Mouse (Mus musculus): ENCODE data around the gene Fam161a. TPM values are rescaled to one million over a fixed set of nuclear protein-coding genes. Genes with fewer than 3 reads are reported as not detected.
A peak's percentile ranks its signal among the peaks of the same experiment; 100 is the strongest.

Gene Fam161a
- polyA plus RNA-seq, 1 experiment from 2014 or later: 4.0 TPM

DNA sequence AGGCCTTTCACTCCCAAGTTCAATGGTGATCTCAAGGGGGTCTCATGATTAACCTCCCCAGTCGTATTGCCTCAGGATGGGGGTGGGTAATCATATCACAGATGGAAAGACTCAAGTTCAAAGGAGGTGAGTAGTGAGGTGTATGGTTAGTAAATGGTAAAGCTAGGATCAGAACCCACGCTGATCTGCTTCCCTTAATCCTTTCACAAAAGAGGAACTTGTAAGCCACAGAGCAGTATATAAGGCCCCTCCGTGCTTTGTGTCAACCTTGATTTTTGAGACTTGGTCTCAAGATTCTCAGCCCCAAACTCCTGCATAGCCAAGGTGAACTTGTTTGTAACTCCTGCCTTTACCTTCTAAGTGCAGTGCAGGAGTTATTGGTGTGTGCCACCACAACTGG lies 16.8 kb downstream of the Fam161a start:
- no peak for ATAC-seq (replicated peaks; ENCODE audit: low FRiP score, low read depth)

DNA sequence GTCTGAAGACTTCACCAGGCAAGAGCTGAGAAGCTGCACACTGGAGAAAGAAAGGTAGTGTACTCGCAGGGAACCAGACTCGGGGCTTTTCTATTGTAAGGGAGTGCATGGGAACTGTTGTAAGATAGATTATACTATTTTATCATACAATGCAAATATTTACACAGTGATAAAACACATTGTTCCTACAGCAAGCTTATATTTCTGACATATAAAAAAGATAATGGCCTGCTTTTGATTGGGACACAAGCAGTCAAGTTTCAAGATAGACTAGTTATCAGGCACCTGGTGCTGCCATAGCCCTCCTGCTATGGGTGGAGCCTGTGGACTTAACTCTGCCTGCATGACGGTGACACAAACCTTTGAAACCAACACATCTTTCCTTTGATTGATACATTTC lies 21.6 kb downstream of the Fam161a start:
- no peak for TF ChIP-seq CTCF (IDR thresholded peaks at IDR 0.05; ENCODE audit: low read depth)
- Histone ChIP-seq H3K27ac (no peak overlapping the region), H3K4me3 (replicated peaks; ENCODE audit: low read depth, low read length) (no peak overlapping the region), H3K27me3 (ENCODE audit: insufficient read depth, low read length) (no peaks in the 10 kb centered on the region), H3K4me2 (ENCODE audit: low read length) (no peak overlapping the region), H3K9ac (ENCODE audit: low read depth, low read length) (no peak overlapping the region), H3K9me3 (replicated peaks; ENCODE audit: low read length) (no peaks in the 10 kb centered on the region), H3K36me3 (ENCODE audit: insufficient read depth, low read length) (no peaks in the 10 kb centered on the region), H3K4me1 (replicated peaks; ENCODE audit: insufficient read depth, low read length) (no peaks in the 10 kb centered on the region)
- DNase-seq (ENCODE audit: low spot score): no peak
- 75% methylated on average over 3 of the region's 3 CpGs for WGBS
- no peak for ATAC-seq (replicated peaks; ENCODE audit: low FRiP score, low read depth)

More for the DNA sequence above, 16.8 kb downstream of the Fam161a start:
- 81% methylated on average over 3 of the region's 3 CpGs for WGBS
- no peaks in the 10 kb centered on the region for H3K36me3 ChIP-seq (ENCODE audit: insufficient read depth, low read length)
- H3K27me3 ChIP-seq (ENCODE audit: insufficient read depth, low read length): no peaks in the 10 kb centered on the region
- no peak overlapping the region for H3K27ac ChIP-seq
- no peak for TF ChIP-seq CTCF (IDR thresholded peaks at IDR 0.05; ENCODE audit: low read depth)
- no peak for DNase-seq (ENCODE audit: low spot score)
- no peak overlapping the region for H3K4me2 ChIP-seq (ENCODE audit: low read length)
- no peak overlapping the region for H3K9ac ChIP-seq (ENCODE audit: low read depth, low read length)
- no peaks in the 10 kb centered on the region for H3K9me3 ChIP-seq (replicated peaks; ENCODE audit: low read length)
- H3K4me1 ChIP-seq (replicated peaks; ENCODE audit: insufficient read depth, low read length): no peaks in the 10 kb centered on the region
- no peak overlapping the region for H3K4me3 ChIP-seq (replicated peaks; ENCODE audit: low read depth, low read length)

DNA sequence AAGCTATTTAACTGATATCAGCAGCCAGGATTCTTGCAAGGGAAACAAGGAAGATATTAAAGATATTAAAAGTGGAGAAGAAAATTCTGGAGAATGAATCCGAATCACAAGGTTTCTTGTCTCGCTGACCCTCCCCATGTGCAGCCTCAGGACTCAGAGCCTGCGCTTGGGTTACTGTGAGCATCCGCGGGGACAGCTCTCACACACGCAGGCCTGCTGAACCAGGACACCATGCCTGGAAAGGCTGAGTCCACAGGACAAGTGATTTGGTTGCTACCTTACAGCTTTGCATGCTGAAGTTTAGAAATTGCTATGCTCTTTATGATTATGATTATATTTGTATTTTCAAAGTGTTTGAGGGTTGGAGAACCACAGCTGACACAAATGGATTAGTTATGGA lies 22.1 kb downstream of the Fam161a start:
- WGBS: 84% methylated on average over 6 of the region's 6 CpGs
- Histone ChIP-seq H3K4me3 (replicated peaks; ENCODE audit: low read depth, low read length) (no peak overlapping the region), H3K4me2 (ENCODE audit: low read length) (no peak overlapping the region), H3K27me3 (ENCODE audit: insufficient read depth, low read length) (no peaks in the 10 kb centered on the region), H3K36me3 (ENCODE audit: insufficient read depth, low read length) (no peaks in the 10 kb centered on the region), H3K9me3 (replicated peaks; ENCODE audit: low read length) (no peaks in the 10 kb centered on the region), H3K4me1 (replicated peaks; ENCODE audit: insufficient read depth, low read length) (no peaks in the 10 kb centered on the region), H3K9ac (ENCODE audit: low read depth, low read length) (no peak overlapping the region), H3K27ac (no peak overlapping the region)
- TF ChIP-seq CTCF (IDR thresholded peaks at IDR 0.05; ENCODE audit: low read depth): no peak
- ATAC-seq (replicated peaks; ENCODE audit: low FRiP score, low read depth): no peak
- DNase-seq (ENCODE audit: low spot score): no peak

DNA sequence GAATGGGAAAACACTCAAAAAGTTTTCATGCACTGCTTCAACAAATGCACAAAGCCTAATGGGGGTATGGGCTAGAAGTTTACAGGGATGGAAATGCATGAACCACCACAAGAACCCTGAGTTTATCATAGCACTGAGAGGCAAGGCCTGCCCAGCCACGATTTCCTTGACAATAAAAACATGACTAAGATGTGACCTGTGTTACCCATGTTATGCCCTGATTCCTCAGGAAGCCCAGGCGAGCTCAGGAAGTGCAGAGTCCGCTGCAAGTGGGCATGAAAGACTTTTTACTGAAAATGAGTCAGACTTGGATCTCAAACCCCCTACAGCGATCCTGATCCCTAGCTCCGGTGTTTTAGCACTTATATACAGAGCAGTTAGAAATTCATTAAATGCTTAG lies 39.9 kb downstream of the Fam161a start:
- no peak for TF ChIP-seq CTCF (IDR thresholded peaks at IDR 0.05; ENCODE audit: low read depth)
- H3K4me1 ChIP-seq (replicated peaks; ENCODE audit: insufficient read depth, low read length): 0 out of 2 replicates have a peak, but pooled peaks cover 4% of the 10 kb centered on the region
- WGBS: 33% methylated on average over 5 of the region's 5 CpGs
- H3K9me3 ChIP-seq (replicated peaks; ENCODE audit: low read length): no peaks in the 10 kb centered on the region
- no peak for DNase-seq (ENCODE audit: low spot score)
- no peak for ATAC-seq (replicated peaks; ENCODE audit: low FRiP score, low read depth)
- H3K27ac ChIP-seq: no peak overlapping the region
- no peak overlapping the region for H3K4me3 ChIP-seq (replicated peaks; ENCODE audit: low read depth, low read length)
- no peaks in the 10 kb centered on the region for H3K27me3 ChIP-seq (ENCODE audit: insufficient read depth, low read length)
- no peak overlapping the region for H3K9ac ChIP-seq (ENCODE audit: low read depth, low read length)
- no peak overlapping the region for H3K4me2 ChIP-seq (ENCODE audit: low read length)
- no peaks in the 10 kb centered on the region for H3K36me3 ChIP-seq (ENCODE audit: insufficient read depth, low read length)

DNA sequence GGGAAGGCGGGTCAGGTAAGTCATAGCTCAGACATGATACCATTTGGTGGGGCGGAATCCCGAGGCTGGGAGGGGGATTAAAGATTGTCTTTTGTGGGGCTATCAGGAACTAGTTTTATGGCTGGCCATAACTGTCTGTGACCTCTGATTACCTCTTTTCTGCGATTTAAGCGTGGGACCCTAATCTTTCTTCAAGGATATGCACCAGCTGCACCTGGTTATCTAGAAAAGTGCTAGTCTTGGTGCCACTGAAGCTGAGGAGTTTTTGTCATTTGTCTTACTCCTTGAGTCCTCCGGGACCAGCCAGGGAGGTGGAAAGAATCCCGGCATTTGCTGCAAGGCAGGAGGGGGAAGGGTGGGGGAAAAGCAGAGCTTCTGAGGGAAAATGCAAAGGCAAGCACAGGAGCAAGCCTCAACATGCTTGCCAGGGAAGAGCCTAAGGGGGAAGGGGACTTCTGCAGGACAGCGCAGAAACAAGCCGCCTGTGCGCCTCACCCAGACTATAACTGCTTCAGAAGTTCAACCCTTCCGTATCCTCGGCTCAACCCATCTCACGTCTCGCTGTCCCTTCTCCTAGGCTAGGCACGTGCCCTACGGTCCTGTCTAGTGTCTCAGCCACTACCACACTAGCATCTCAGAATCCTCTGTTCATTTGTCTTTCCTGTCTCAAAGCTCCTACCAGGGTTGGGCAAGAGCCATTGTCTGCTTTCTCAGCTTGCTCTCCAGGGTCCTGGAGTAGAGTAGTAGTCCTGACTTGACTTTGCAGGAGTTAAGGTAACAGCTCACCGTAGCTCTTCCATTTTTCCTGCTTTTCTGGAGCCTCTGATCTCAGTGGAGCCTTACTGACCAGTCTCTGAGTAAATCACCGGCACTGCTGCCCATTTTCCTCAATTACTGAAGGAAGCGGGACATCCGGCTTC lies 40.6 kb downstream of the Fam161a start:
- no peaks in the 10 kb centered on the region for H3K36me3 ChIP-seq (ENCODE audit: insufficient read depth, low read length)
- no peak for TF ChIP-seq CTCF (IDR thresholded peaks at IDR 0.05; ENCODE audit: low read depth)
- no peaks in the 10 kb centered on the region for H3K27me3 ChIP-seq (ENCODE audit: insufficient read depth, low read length)
- 18% methylated on average over 20 of the region's 20 CpGs for WGBS
- no peak overlapping the region for H3K4me3 ChIP-seq (replicated peaks; ENCODE audit: low read depth, low read length)
- no peak for ATAC-seq (replicated peaks; ENCODE audit: low FRiP score, low read depth)
- H3K4me1 ChIP-seq (replicated peaks; ENCODE audit: insufficient read depth, low read length): 0 out of 2 replicates have a peak, but pooled peaks cover 4% of the 10 kb centered on the region
- DNase-seq (ENCODE audit: low spot score): peak; percentile 40
- H3K4me2 ChIP-seq (ENCODE audit: low read length): peak overlapping the region; percentile 16; the same call in 1 of the 2 replicates
- H3K27ac ChIP-seq: no peak overlapping the region
- no peak overlapping the region for H3K9ac ChIP-seq (ENCODE audit: low read depth, low read length)
- H3K9me3 ChIP-seq (replicated peaks; ENCODE audit: low read length): no peaks in the 10 kb centered on the region

DNA sequence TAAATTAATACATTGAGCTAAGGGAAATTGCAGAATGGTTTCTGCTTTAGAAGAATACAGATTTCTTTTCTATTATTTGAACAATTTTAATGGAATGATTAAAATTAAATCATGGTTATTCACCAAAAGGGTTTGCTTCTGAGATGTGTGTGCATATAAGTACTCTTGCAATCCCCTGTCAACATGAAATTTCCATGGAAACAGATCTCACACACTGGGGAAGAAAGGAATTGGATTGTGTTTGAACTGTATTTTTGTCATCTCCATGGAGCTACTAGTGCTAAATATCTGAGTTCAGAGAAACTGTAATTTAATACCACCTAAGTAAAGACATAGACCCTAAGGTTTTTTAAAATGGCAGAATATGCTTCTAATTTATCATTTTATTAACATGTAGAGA lies 42.3 kb downstream of the Fam161a start:
- Histone ChIP-seq H3K9ac (ENCODE audit: low read depth, low read length) (no peak overlapping the region), H3K4me3 (replicated peaks; ENCODE audit: low read depth, low read length) (no peak overlapping the region), H3K27ac (no peak overlapping the region), H3K27me3 (ENCODE audit: insufficient read depth, low read length) (no peaks in the 10 kb centered on the region), H3K4me1 (replicated peaks; ENCODE audit: insufficient read depth, low read length) (0 out of 2 replicates have a peak, but pooled peaks cover 4% of the 10 kb centered on the region), H3K36me3 (ENCODE audit: insufficient read depth, low read length) (no peaks in the 10 kb centered on the region), H3K4me2 (ENCODE audit: low read length) (no peak overlapping the region), H3K9me3 (replicated peaks; ENCODE audit: low read length) (no peaks in the 10 kb centered on the region)
- ATAC-seq (replicated peaks; ENCODE audit: low FRiP score, low read depth): no peak
- TF ChIP-seq CTCF (IDR thresholded peaks at IDR 0.05; ENCODE audit: low read depth): no peak
- no peak for DNase-seq (ENCODE audit: low spot score)
